Mouse (Mus musculus) intestine, embryonic 16.5 days (tissue): ENCODE results near the gene Tmem220. TPM values are rescaled to one million over a fixed set of nuclear protein-coding genes. Genes with fewer than 3 reads are reported as not detected.

Source experiments
- ATAC-seq: fragments of 200-750 bp; cut with Nextera tagmentation; 2 replicates; pipeline ENCODE4 v1.8.0; 2017; ENCODE audit warnings: moderate TSS enrichment, moderate library complexity
- H3K27ac ChIP-seq: fragments of 300-500 bp; sonication (generic); 2 replicates; pipeline ENCODE4 v1.5.1; 2014; ENCODE audit warnings: mild to moderate bottlenecking, low read length
- H3K27me3 ChIP-seq: fragments of 300-500 bp; sonication (generic); replicated peaks from 2 replicates; pipeline ENCODE4 v1.6.1; 2014; ENCODE audit warnings: low read length, control low read depth, mixed read lengths; ENCODE audit not compliant: control insufficient read depth, insufficient read depth
- H3K36me3 ChIP-seq: fragments of 300-500 bp; sonication (generic); 2 replicates; pipeline ENCODE4 v1.6.1; 2014; ENCODE audit warnings: low read length, control low read depth; ENCODE audit not compliant: control insufficient read depth, insufficient read depth
- H3K4me1 ChIP-seq: fragments of 300-500 bp; sonication (generic); 2 replicates; pipeline ENCODE4 v1.6.1; 2014; ENCODE audit warnings: low read length, control low read depth, mixed read lengths; ENCODE audit not compliant: control insufficient read depth, insufficient read depth
- H3K4me2 ChIP-seq: fragments of 300-500 bp; sonication (generic); 2 replicates; pipeline ENCODE4 v1.6.1; 2014; ENCODE audit warnings: low read depth, low read length, control low read depth
- H3K4me3 ChIP-seq: fragments of 300-500 bp; sonication (generic); 2 replicates; pipeline ENCODE4 v1.5.1; 2014; ENCODE audit warnings: mild to moderate bottlenecking, low read length
- H3K9ac ChIP-seq: fragments of 300-500 bp; sonication (generic); 2 replicates; pipeline ENCODE4 v1.6.1; 2014; ENCODE audit warnings: low read depth, low read length
- H3K9me3 ChIP-seq: fragments of 300-500 bp; sonication (generic); 2 replicates; pipeline ENCODE4 v1.6.1; 2016; ENCODE audit warnings: low read length, control low read depth; ENCODE audit not compliant: control insufficient read depth
- WGBS: fragments of 180-500 bp; shearing (Covaris S2); extraction: QIAGEN DNeasy Blood & Tissue Kit; methylation state at CpG from one replicate; pipeline ENCODE4 v1.1.7; 2014; 5-methylcytosine and 5-hydroxymethylcytosine counted together
- polyA plus RNA-seq: library from polyadenylated mRNA; unstranded; fragments of >200 nt; fragmentation: Nextera tagmentation; extraction: Ambion mirVana; gene quantifications from 2 replicates; pipeline ENCODE4 v1.2.1, GENCODE M21; 2015

Gene Tmem220
- polyA plus RNA-seq, 1 experiment from 2014 or later, result 3.4 TPM

- H3K9ac ChIP-seq, result no peak overlapping the region
- peaks cover 6% of the 10 kb centered on the region for H3K4me1 ChIP-seq
- H3K4me2 ChIP-seq, result no peak overlapping the region
- no peak overlapping the region for H3K27ac ChIP-seq
- no peaks in the 10 kb centered on the region for H3K27me3 ChIP-seq
- no peaks in the 10 kb centered on the region for H3K9me3 ChIP-seq
- no peaks in the 10 kb centered on the region for H3K36me3 ChIP-seq
- no peak overlapping the region for H3K4me3 ChIP-seq
- ATAC-seq, result no peak
- WGBS, result 47% methylated on average over 1 of the region's 1 CpGs
Measured at GRCm38 (mm10) chr11:66993674-66994073, 31.3 kb upstream of the Tmem220 start.

GRCm38 (mm10) chr11:66996446-66996845 lies 28.5 kb upstream of the Tmem220 start:
- no peaks in the 10 kb centered on the region for H3K36me3 ChIP-seq
- no peaks in the 10 kb centered on the region for H3K27me3 ChIP-seq
- 78% methylated on average over 4 of the region's 4 CpGs for WGBS
- H3K4me2 ChIP-seq, result no peak overlapping the region
- H3K27ac ChIP-seq, result no peak overlapping the region
- H3K9ac ChIP-seq, result no peak overlapping the region
- ATAC-seq, result no peak
- peaks cover 6% of the 10 kb centered on the region for H3K4me1 ChIP-seq
- no peak overlapping the region for H3K4me3 ChIP-seq
- no peaks in the 10 kb centered on the region for H3K9me3 ChIP-seq

GRCm38 (mm10) chr11:66998467-66999403 lies 26.2 kb upstream of the Tmem220 start:
- Histone ChIP-seq H3K4me1 (peaks cover 6% of the 10 kb centered on the region), H3K4me3 (no peak overlapping the region), H3K9me3 (no peaks in the 10 kb centered on the region), H3K36me3 (no peaks in the 10 kb centered on the region), H3K4me2 (no peak overlapping the region), H3K9ac (no peak overlapping the region), H3K27ac (no peak overlapping the region; the same call in 1 of the 2 replicates), H3K27me3 (no peaks in the 10 kb centered on the region)
- ATAC-seq, result peak; percentile 75
- 64% methylated on average over 14 of the region's 14 CpGs for WGBS

- 79% methylated on average over 4 of the region's 4 CpGs for WGBS
- Histone ChIP-seq H3K9me3 (no peaks in the 10 kb centered on the region), H3K27me3 (no peaks in the 10 kb centered on the region), H3K27ac (peak overlapping the region; percentile 17; the same call in 1 of the 2 replicates), H3K4me2 (no peak overlapping the region), H3K4me1 (peaks cover 6% of the 10 kb centered on the region), H3K9ac (no peak overlapping the region), H3K4me3 (no peak overlapping the region), H3K36me3 (no peaks in the 10 kb centered on the region)
- no peak for ATAC-seq
Measured at GRCm38 (mm10) chr11:67000671-67001070, 24.3 kb upstream of the Tmem220 start.

GRCm38 (mm10) chr11:67001717-67002116 lies 23.2 kb upstream of the Tmem220 start:
- H3K4me1 ChIP-seq, result peaks cover 6% of the 10 kb centered on the region
- no peak for ATAC-seq
- no peak overlapping the region for H3K27ac ChIP-seq
- no peak overlapping the region for H3K9ac ChIP-seq
- H3K9me3 ChIP-seq, result no peaks in the 10 kb centered on the region
- 38% methylated on average over 1 of the region's 1 CpGs for WGBS
- no peaks in the 10 kb centered on the region for H3K27me3 ChIP-seq
- H3K4me2 ChIP-seq, result no peak overlapping the region
- no peaks in the 10 kb centered on the region for H3K36me3 ChIP-seq
- no peak overlapping the region for H3K4me3 ChIP-seq

GRCm38 (mm10) chr11:67002911-67003310 lies 22.0 kb upstream of the Tmem220 start:
- no peaks in the 10 kb centered on the region for H3K36me3 ChIP-seq
- no peak overlapping the region for H3K4me3 ChIP-seq
- no peak overlapping the region for H3K4me2 ChIP-seq
- H3K27ac ChIP-seq, result no peak overlapping the region
- H3K9me3 ChIP-seq, result no peaks in the 10 kb centered on the region
- no peak for ATAC-seq
- 65% methylated on average over 2 of the region's 2 CpGs for WGBS
- peaks cover 10% of the 10 kb centered on the region for H3K4me1 ChIP-seq
- H3K9ac ChIP-seq, result no peak overlapping the region
- H3K27me3 ChIP-seq, result no peaks in the 10 kb centered on the region

- ATAC-seq, result no peak
- 78% methylated on average over 8 of the region's 8 CpGs for WGBS
- H3K27me3 ChIP-seq, result no peaks in the 10 kb centered on the region
- no peak overlapping the region for H3K4me2 ChIP-seq
- H3K27ac ChIP-seq, result no peak overlapping the region
- no peak overlapping the region for H3K9ac ChIP-seq
- peaks cover 6% of the 10 kb centered on the region; the same call in 1 of the 2 replicates for H3K4me1 ChIP-seq
- no peaks in the 10 kb centered on the region for H3K36me3 ChIP-seq
- H3K9me3 ChIP-seq, result no peaks in the 10 kb centered on the region
- no peak overlapping the region for H3K4me3 ChIP-seq
Measured at GRCm38 (mm10) chr11:67007961-67008360, 17.0 kb upstream of the Tmem220 start.

- peaks cover 6% of the 10 kb centered on the region; the same call in 1 of the 2 replicates for H3K4me1 ChIP-seq
- no peak overlapping the region for H3K27ac ChIP-seq
- no peaks in the 10 kb centered on the region for H3K27me3 ChIP-seq
- H3K4me2 ChIP-seq, result no peak overlapping the region
- no peak overlapping the region for H3K9ac ChIP-seq
- no peak overlapping the region for H3K4me3 ChIP-seq
- H3K9me3 ChIP-seq, result no peaks in the 10 kb centered on the region
- H3K36me3 ChIP-seq, result no peaks in the 10 kb centered on the region
- WGBS, result 83% methylated on average over 4 of the region's 4 CpGs
- no peak for ATAC-seq
Measured at GRCm38 (mm10) chr11:67008528-67008927, 16.4 kb upstream of the Tmem220 start.

- ATAC-seq, result peak; percentile 67
- H3K27me3 ChIP-seq, result no peaks in the 10 kb centered on the region
- no peaks in the 10 kb centered on the region for H3K9me3 ChIP-seq
- H3K27ac ChIP-seq, result 0 out of 2 replicates have a peak overlapping the region, but pooled peaks have one; percentile 11
- no peak overlapping the region for H3K4me2 ChIP-seq
- no peak overlapping the region for H3K4me3 ChIP-seq
- H3K4me1 ChIP-seq, result peaks cover 6% of the 10 kb centered on the region; the same call in 1 of the 2 replicates
- WGBS, result 6% methylated on average over 8 of the region's 8 CpGs
- H3K36me3 ChIP-seq, result no peaks in the 10 kb centered on the region
- no peak overlapping the region for H3K9ac ChIP-seq
Measured at GRCm38 (mm10) chr11:67010430-67010829, 14.5 kb upstream of the Tmem220 start.
